Mouse (Mus musculus): ENCODE measurements at regions not wholly inside any gene's neighbourhood (a gene's known extent, or its start where the extent isn't known, plus 50 kb on each side); places are given as distances from the start of the nearest gene placed in this dataset.

DNA sequence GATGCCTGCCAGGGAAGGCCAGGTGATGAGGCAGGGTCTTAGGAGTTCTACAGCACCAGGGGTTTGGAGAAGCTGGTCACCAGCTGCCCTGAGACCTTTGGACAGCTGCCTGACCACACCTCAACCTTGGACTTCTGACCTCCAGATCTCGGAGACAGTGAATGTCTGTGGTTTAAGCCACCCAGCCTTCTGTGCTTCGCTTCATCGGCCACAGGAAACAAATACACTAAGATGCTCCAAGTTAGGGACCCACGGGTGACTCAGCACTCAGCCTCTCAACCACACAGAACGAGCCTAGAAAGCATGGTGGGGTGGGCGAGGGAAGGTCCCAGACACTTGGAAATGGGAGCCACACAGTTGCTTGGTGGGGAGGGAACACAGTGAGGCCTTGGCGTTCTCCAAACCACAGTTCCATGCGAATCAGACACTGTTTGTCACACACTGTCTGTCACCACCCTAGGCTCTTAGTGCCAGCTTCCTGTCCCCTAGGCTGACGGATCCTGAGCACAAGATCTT, 66.5 kb downstream of the Sik1 start:
- Histone ChIP-seq H3K9ac (replicated peaks; ENCODE audit: low read depth, low read length) (no peak overlapping the region), H3K4me2 (ENCODE audit: low read length) (no peak overlapping the region), H3K36me3 (ENCODE audit: control insufficient read depth, insufficient read depth) (no peaks in the 10 kb centered on the region), H3K27me3 (replicated peaks; ENCODE audit: control insufficient read depth, insufficient read depth, low read length) (no peaks in the 10 kb centered on the region), H3K27ac (ENCODE audit: low read length) (peak overlapping the region; percentile 41), H3K9me3 (ENCODE audit: control insufficient read depth, low read length) (no peaks in the 10 kb centered on the region), H3K4me3 (replicated peaks; ENCODE audit: low read length) (no peak overlapping the region), H3K4me1 (replicated peaks; ENCODE audit: control insufficient read depth, insufficient read depth, low read length) (peaks cover 22% of the 10 kb centered on the region)
- 82% methylated on average over 9 of the region's 9 CpGs for WGBS
- no peak for ATAC-seq

DNA sequence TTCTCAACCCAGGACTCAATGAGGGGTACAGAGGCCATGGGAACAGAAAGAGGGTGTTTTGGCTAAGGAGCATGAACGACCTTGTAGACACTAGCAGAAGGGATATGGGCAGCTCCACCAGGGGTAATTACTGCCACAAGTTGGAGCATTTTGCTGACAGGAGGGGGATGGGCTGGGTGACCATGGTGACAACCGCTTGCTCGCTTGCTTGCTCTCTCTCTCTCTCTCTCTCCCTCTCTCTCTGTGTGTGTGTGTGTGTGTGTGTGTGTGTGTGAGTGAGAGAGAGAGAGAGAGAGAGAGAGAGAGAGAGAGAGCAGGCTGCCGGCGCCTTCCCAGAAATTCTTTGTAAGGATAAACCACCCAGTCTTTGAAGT, 65.7 kb downstream of the Sik1 start:
- H3K4me3 ChIP-seq (replicated peaks; ENCODE audit: low read length) = no peak overlapping the region
- no peak overlapping the region for H3K4me2 ChIP-seq (ENCODE audit: low read length)
- H3K36me3 ChIP-seq (ENCODE audit: control insufficient read depth, insufficient read depth) = no peaks in the 10 kb centered on the region
- peak overlapping the region; percentile 62 for H3K27ac ChIP-seq (ENCODE audit: low read length)
- peak overlapping the region; percentile 16 for H3K9ac ChIP-seq (replicated peaks; ENCODE audit: low read depth, low read length)
- ATAC-seq = peak; percentile 13
- H3K9me3 ChIP-seq (ENCODE audit: control insufficient read depth, low read length) = no peaks in the 10 kb centered on the region
- no peaks in the 10 kb centered on the region for H3K27me3 ChIP-seq (replicated peaks; ENCODE audit: control insufficient read depth, insufficient read depth, low read length)
- H3K4me1 ChIP-seq (replicated peaks; ENCODE audit: control insufficient read depth, insufficient read depth, low read length) = peaks cover 22% of the 10 kb centered on the region
- 4% methylated on average over 5 of the region's 5 CpGs for WGBS

DNA sequence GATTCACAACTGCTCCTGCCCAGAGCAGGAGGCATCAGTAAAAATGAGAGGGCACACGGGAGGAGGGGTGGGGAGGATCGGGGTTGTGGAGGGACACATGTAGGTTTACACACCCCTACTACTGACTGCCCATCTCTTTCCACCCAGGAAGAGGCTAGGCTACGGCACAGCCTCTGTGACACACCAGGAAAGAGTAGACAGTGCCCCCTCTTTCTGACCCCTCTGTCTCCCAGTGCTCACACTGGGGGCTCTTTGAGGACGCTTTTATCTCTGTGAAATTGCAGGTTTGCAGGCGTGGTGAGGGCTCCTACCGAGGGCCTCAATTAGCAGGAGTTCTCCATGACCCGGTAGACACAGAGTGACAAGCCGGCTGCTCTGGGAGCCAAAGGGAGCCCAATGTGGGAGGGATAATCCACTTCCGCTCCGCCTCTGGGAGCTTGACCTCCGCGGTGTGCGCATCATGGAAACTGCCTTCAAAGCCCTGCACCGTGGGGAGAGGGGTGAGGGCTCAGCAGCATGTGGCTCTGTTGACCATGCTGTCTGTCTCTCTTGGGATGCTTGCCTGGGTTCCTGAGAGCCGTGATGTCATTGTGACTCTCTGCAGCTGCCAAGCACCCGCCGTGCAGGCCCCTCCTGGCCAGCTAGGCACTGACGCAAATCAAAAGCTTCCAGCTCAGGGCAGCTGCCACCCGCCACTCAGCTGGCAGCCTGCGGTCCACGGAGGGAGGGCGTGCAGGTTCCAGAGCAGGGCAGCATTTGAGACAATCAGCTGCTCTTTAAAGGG, 65.1 kb downstream of the Sik1 start:
- H3K27ac ChIP-seq (ENCODE audit: low read length) = peak overlapping the region; percentile 62
- 5% methylated on average over 22 of the region's 22 CpGs for WGBS
- no peaks in the 10 kb centered on the region for H3K36me3 ChIP-seq (ENCODE audit: control insufficient read depth, insufficient read depth)
- peaks cover 22% of the 10 kb centered on the region for H3K4me1 ChIP-seq (replicated peaks; ENCODE audit: control insufficient read depth, insufficient read depth, low read length)
- ATAC-seq = peak; percentile 78
- no peaks in the 10 kb centered on the region for H3K9me3 ChIP-seq (ENCODE audit: control insufficient read depth, low read length)
- H3K27me3 ChIP-seq (replicated peaks; ENCODE audit: control insufficient read depth, insufficient read depth, low read length) = no peaks in the 10 kb centered on the region
- peak overlapping the region; percentile 12 for H3K4me2 ChIP-seq (ENCODE audit: low read length)
- peak overlapping the region; percentile 16 for H3K9ac ChIP-seq (replicated peaks; ENCODE audit: low read depth, low read length)
- H3K4me3 ChIP-seq (replicated peaks; ENCODE audit: low read length) = no peak overlapping the region

DNA sequence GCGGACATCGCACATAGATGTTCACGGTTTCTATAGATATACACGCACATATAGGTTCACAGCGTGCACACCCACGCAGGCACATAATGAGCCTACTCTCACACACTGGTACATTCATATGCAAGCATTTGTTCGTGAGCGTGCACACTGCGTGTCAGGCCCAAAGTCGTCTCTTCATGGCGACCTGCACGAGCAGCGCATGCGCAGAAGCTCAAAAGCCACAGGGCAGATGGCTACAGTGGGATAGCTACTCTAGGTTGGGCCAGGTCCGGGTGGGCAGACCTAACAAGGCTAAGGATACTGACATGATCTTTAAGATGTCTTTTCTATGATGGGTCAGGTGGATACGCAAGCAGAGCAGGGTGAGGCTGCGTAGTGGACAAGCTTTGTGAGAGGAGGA, 63.9 kb downstream of the Sik1 start:
- Histone ChIP-seq H3K27me3 (replicated peaks; ENCODE audit: control insufficient read depth, insufficient read depth, low read length) (no peaks in the 10 kb centered on the region), H3K36me3 (ENCODE audit: control insufficient read depth, insufficient read depth) (no peaks in the 10 kb centered on the region), H3K9ac (replicated peaks; ENCODE audit: low read depth, low read length) (no peak overlapping the region), H3K4me3 (replicated peaks; ENCODE audit: low read length) (no peak overlapping the region), H3K4me1 (replicated peaks; ENCODE audit: control insufficient read depth, insufficient read depth, low read length) (peaks cover 22% of the 10 kb centered on the region), H3K4me2 (ENCODE audit: low read length) (no peak overlapping the region), H3K27ac (ENCODE audit: low read length) (no peak overlapping the region), H3K9me3 (ENCODE audit: control insufficient read depth, low read length) (no peaks in the 10 kb centered on the region)
- WGBS = 94% methylated on average over 17 of the region's 17 CpGs
- ATAC-seq = no peak

DNA sequence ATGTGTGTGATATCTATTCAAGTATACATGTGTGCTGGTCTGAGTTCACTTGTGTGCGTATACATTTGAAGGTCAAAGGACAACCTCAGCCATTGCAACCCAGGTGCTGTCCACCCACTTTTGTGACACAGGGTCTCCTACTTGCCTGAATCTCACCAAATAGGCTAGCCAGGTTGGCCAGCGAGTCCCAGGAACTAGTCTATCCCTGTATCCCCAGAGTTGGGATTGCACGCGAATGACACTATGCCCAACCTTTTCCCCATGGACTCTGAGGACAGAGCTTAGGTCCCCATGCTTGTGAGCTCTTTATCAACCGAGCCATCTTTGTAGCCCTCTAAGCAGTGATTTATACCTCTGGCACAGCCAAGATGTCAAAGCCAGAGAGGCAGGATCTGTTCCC, 62.6 kb downstream of the Sik1 start:
- H3K4me1 ChIP-seq (replicated peaks; ENCODE audit: control insufficient read depth, insufficient read depth, low read length) = peaks cover 22% of the 10 kb centered on the region
- H3K4me3 ChIP-seq (replicated peaks; ENCODE audit: low read length) = no peak overlapping the region
- no peak overlapping the region for H3K27ac ChIP-seq (ENCODE audit: low read length)
- no peak for ATAC-seq
- H3K9me3 ChIP-seq (ENCODE audit: control insufficient read depth, low read length) = no peaks in the 10 kb centered on the region
- H3K27me3 ChIP-seq (replicated peaks; ENCODE audit: control insufficient read depth, insufficient read depth, low read length) = no peaks in the 10 kb centered on the region
- 89% methylated on average over 5 of the region's 5 CpGs for whole genome bisulfite sequencing
- H3K4me2 ChIP-seq (ENCODE audit: low read length) = no peak overlapping the region
- H3K36me3 ChIP-seq (ENCODE audit: control insufficient read depth, insufficient read depth) = no peaks in the 10 kb centered on the region
- H3K9ac ChIP-seq (replicated peaks; ENCODE audit: low read depth, low read length) = no peak overlapping the region

DNA sequence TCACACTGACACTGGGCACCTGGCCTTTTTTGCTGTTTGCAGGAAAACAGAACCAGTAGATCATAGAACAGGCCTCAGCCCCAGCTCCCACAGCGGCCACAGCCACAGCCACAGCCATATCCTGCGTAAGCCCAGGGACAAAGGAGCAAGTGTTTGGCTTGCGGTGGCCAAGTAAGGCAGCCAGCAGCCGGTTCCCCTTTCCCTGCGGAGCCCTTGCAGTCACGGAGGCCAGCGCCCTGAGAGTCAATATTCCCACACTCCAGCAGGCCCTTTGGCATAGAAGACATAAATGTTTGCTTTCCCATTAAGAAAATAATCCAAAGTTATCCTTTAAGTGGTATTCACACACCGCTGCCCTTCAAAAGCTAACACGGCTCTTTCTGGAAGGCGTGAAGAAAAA, 62.1 kb downstream of the Sik1 start:
- Histone ChIP-seq H3K4me2 (ENCODE audit: low read length) (no peak overlapping the region), H3K27ac (ENCODE audit: low read length) (no peak overlapping the region), H3K27me3 (replicated peaks; ENCODE audit: control insufficient read depth, insufficient read depth, low read length) (no peaks in the 10 kb centered on the region), H3K9ac (replicated peaks; ENCODE audit: low read depth, low read length) (no peak overlapping the region), H3K36me3 (ENCODE audit: control insufficient read depth, insufficient read depth) (no peaks in the 10 kb centered on the region), H3K4me3 (replicated peaks; ENCODE audit: low read length) (no peak overlapping the region), H3K9me3 (ENCODE audit: control insufficient read depth, low read length) (no peaks in the 10 kb centered on the region), H3K4me1 (replicated peaks; ENCODE audit: control insufficient read depth, insufficient read depth, low read length) (peaks cover 22% of the 10 kb centered on the region)
- no peak for ATAC-seq
- WGBS = 34% methylated on average over 10 of the region's 10 CpGs

DNA sequence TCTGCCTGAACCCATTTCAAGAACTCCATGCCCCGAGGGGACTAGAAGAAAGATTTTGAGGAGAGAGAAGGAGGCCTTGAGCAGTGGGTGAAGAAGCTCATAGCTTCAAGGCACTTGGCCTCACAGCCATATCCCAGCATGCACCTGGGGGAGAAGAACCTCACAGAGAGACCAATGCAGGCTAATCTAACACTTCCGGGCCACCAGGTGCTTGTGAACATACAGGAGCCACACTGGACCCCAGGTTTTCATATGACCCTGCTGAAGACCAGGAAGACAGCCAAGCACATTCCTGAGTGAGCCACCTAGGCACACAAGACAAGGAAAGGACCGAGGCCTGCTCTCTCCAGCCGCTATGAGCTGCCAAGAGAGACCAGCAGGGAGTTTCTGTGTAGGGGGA, 61.6 kb downstream of the Sik1 start:
- no peak for ATAC-seq
- no peaks in the 10 kb centered on the region for H3K9me3 ChIP-seq (ENCODE audit: control insufficient read depth, low read length)
- no peak overlapping the region for H3K4me2 ChIP-seq (ENCODE audit: low read length)
- H3K4me1 ChIP-seq (replicated peaks; ENCODE audit: control insufficient read depth, insufficient read depth, low read length) = peaks cover 22% of the 10 kb centered on the region
- no peak overlapping the region for H3K27ac ChIP-seq (ENCODE audit: low read length)
- H3K9ac ChIP-seq (replicated peaks; ENCODE audit: low read depth, low read length) = no peak overlapping the region
- no peaks in the 10 kb centered on the region for H3K27me3 ChIP-seq (replicated peaks; ENCODE audit: control insufficient read depth, insufficient read depth, low read length)
- H3K36me3 ChIP-seq (ENCODE audit: control insufficient read depth, insufficient read depth) = no peaks in the 10 kb centered on the region
- WGBS = 68% methylated on average over 4 of the region's 4 CpGs
- H3K4me3 ChIP-seq (replicated peaks; ENCODE audit: low read length) = no peak overlapping the region
